Mouse (Mus musculus) lung, embryonic 14.5 days (tissue): ENCODE measurements at regions not wholly inside any gene's neighbourhood (a gene's known extent, or its start where the extent isn't known, plus 50 kb on each side); places are given as distances from the start of the nearest gene placed in this dataset.

Source experiments
- ATAC-seq: fragments of 200-750 bp; cut with Nextera tagmentation; 2 replicates; pipeline ENCODE4 v1.8.0; 2017; ENCODE audit warnings: mild to moderate bottlenecking, moderate TSS enrichment, moderate library complexity; ENCODE audit not compliant: insufficient read depth
- DNase-seq: peaks from one replicate; pipeline ENCODE4 v3.0.0-alpha.2; 2015
- H3K27ac ChIP-seq: fragments of 300-500 bp; sonication (generic); 2 replicates; pipeline ENCODE4 v1.5.1; 2014; ENCODE audit warnings: low read depth, mild to moderate bottlenecking, moderate library complexity
- H3K27me3 ChIP-seq: fragments of 300-500 bp; sonication (generic); 2 replicates; pipeline ENCODE4 v1.6.1; 2014; ENCODE audit warnings: low read length, control low read depth; ENCODE audit not compliant: insufficient read depth
- H3K36me3 ChIP-seq: fragments of 300-500 bp; sonication (generic); 2 replicates; pipeline ENCODE4 v1.6.1; 2014; ENCODE audit warnings: control low read depth; ENCODE audit not compliant: insufficient read depth
- H3K4me1 ChIP-seq: fragments of 300-500 bp; sonication (generic); 2 replicates; pipeline ENCODE4 v1.6.1; 2014; ENCODE audit warnings: antibody characterized with exemption, control low read depth; ENCODE audit not compliant: insufficient read depth
- H3K4me2 ChIP-seq: fragments of 300-500 bp; sonication (generic); 2 replicates; pipeline ENCODE4 v1.6.1; 2014; ENCODE audit warnings: mild to moderate bottlenecking
- H3K4me3 ChIP-seq: fragments of 300-500 bp; sonication (generic); 2 replicates; pipeline ENCODE4 v1.5.1; 2014; ENCODE audit warnings: low read depth, low read length
- H3K9ac ChIP-seq: fragments of 300-500 bp; sonication (generic); 2 replicates; pipeline ENCODE4 v1.6.1; 2014
- H3K9me3 ChIP-seq: fragments of 300-500 bp; sonication (generic); 2 replicates; pipeline ENCODE4 v1.6.1; 2016; ENCODE audit warnings: low read depth, low read length, control low read depth
- CTCF ChIP-seq: IDR thresholded peaks from 2 replicates; pipeline ENCODE4 v1.5.1; 2016; ENCODE audit warnings: antibody characterized with exemption, low read depth
- WGBS: fragments of 180-500 bp; shearing (Covaris S2); extraction: QIAGEN DNeasy Blood & Tissue Kit; methylation state at CpG from one replicate; pipeline ENCODE4 v1.1.7; 2014; 5-methylcytosine and 5-hydroxymethylcytosine counted together

- Histone ChIP-seq H3K9me3 (no peaks in the 10 kb centered on the region), H3K4me3 (no peak overlapping the region), H3K27ac (no peak overlapping the region), H3K4me1 (0 out of 2 replicates have a peak, but pooled peaks cover 7% of the 10 kb centered on the region), H3K4me2 (no peak overlapping the region), H3K36me3 (no peaks in the 10 kb centered on the region), H3K9ac (no peak overlapping the region), H3K27me3 (no peaks in the 10 kb centered on the region)
- no peak for TF ChIP-seq CTCF
- DNase-seq (no peak), ATAC-seq (no peak)
- WGBS, result 80% methylated on average over 6 of the region's 6 CpGs
Observed at GRCm38 (mm10) chr16:29993535-29993934, 70.6 kb upstream of the Hes1 start.

GRCm38 (mm10) chr16:29996139-29997069 is 67.8 kb upstream of the Hes1 start:
- no peak for TF ChIP-seq CTCF
- H3K4me1 ChIP-seq, result 0 out of 2 replicates have a peak, but pooled peaks cover 7% of the 10 kb centered on the region
- H3K4me2 ChIP-seq, result no peak overlapping the region
- WGBS, result 30% methylated on average over 12 of the region's 12 CpGs
- H3K9me3 ChIP-seq, result no peaks in the 10 kb centered on the region
- no peak overlapping the region for H3K9ac ChIP-seq
- H3K36me3 ChIP-seq, result no peaks in the 10 kb centered on the region
- ATAC-seq, result peak; percentile 55; the same call in 1 of the 2 replicates
- peak overlapping the region; percentile 37; the same call in 1 of the 2 replicates for H3K27ac ChIP-seq
- H3K27me3 ChIP-seq, result no peaks in the 10 kb centered on the region
- H3K4me3 ChIP-seq, result no peak overlapping the region
- peak; percentile 60 for DNase-seq

- H3K27ac ChIP-seq, result no peak overlapping the region
- H3K27me3 ChIP-seq, result no peaks in the 10 kb centered on the region
- DNase-seq (no peak), ATAC-seq (no peak)
- no peaks in the 10 kb centered on the region for H3K9me3 ChIP-seq
- no peak overlapping the region for H3K4me3 ChIP-seq
- no peak for TF ChIP-seq CTCF
- H3K36me3 ChIP-seq, result no peaks in the 10 kb centered on the region
- 83% methylated on average over 2 of the region's 2 CpGs for WGBS
- H3K9ac ChIP-seq, result no peak overlapping the region
- H3K4me1 ChIP-seq, result 0 out of 2 replicates have a peak, but pooled peaks cover 7% of the 10 kb centered on the region
- H3K4me2 ChIP-seq, result no peak overlapping the region
Observed at GRCm38 (mm10) chr16:30000166-30000565, 64.0 kb upstream of the Hes1 start.

- H3K4me1 ChIP-seq, result peaks cover 15% of the 10 kb centered on the region
- no peaks in the 10 kb centered on the region for H3K27me3 ChIP-seq
- no peak overlapping the region for H3K27ac ChIP-seq
- ATAC-seq (no peak), DNase-seq (peak; percentile 21)
- no peak overlapping the region for H3K9ac ChIP-seq
- H3K4me2 ChIP-seq, result no peak overlapping the region
- H3K4me3 ChIP-seq, result no peak overlapping the region
- H3K9me3 ChIP-seq, result no peaks in the 10 kb centered on the region
- no peak for TF ChIP-seq CTCF
- 58% methylated on average over 3 of the region's 3 CpGs for WGBS
- H3K36me3 ChIP-seq, result no peaks in the 10 kb centered on the region
Observed at GRCm38 (mm10) chr16:30005124-30005523, 59.1 kb upstream of the Hes1 start.

GRCm38 (mm10) chr16:30006826-30007225 is 57.4 kb upstream of the Hes1 start:
- 70% methylated on average over 4 of the region's 4 CpGs for WGBS
- no peaks in the 10 kb centered on the region for H3K9me3 ChIP-seq
- H3K36me3 ChIP-seq, result no peaks in the 10 kb centered on the region
- H3K27me3 ChIP-seq, result no peaks in the 10 kb centered on the region
- H3K4me1 ChIP-seq, result peaks cover 15% of the 10 kb centered on the region
- DNase-seq (peak; percentile 13), ATAC-seq (no peak)
- H3K27ac ChIP-seq, result no peak overlapping the region
- H3K9ac ChIP-seq, result no peak overlapping the region
- TF ChIP-seq CTCF, result no peak
- H3K4me3 ChIP-seq, result no peak overlapping the region
- H3K4me2 ChIP-seq, result no peak overlapping the region

- peak overlapping the region; percentile 59 for H3K9ac ChIP-seq
- H3K27ac ChIP-seq, result peak overlapping the region; percentile 95
- H3K9me3 ChIP-seq, result no peaks in the 10 kb centered on the region
- WGBS, result under 1% methylated on average over 61 of the region's 62 CpGs
- H3K4me3 ChIP-seq, result peak overlapping the region; percentile 43
- no peaks in the 10 kb centered on the region for H3K36me3 ChIP-seq
- DNase-seq (peak; percentile 97), ATAC-seq (peak; percentile 96)
- H3K27me3 ChIP-seq, result no peaks in the 10 kb centered on the region
- peak overlapping the region; percentile 92 for H3K4me2 ChIP-seq
- peak; percentile 69 for TF ChIP-seq CTCF
- H3K4me1 ChIP-seq, result peaks cover 15% of the 10 kb centered on the region
Observed at GRCm38 (mm10) chr16:30008451-30009357, 55.5 kb upstream of the Hes1 start.
